Mouse (Mus musculus) stomach, postnatal 0 days (tissue): ENCODE results near the gene Nfe2l1. TPM values are rescaled to one million over a fixed set of nuclear protein-coding genes. Genes with fewer than 3 reads are reported as not detected.

Experiments
- ATAC-seq: fragments of 200-750 bp; cut with Nextera tagmentation; 2 replicates; pipeline ENCODE4 v1.8.0; 2017; ENCODE audit not compliant: low FRiP score, low TSS enrichment
- DNase-seq: peaks from one replicate; pipeline ENCODE4 v3.0.0-alpha.2; 2016; ENCODE audit warnings: low spot score
- H3K27ac ChIP-seq: fragments of 300-500 bp; sonication (generic); replicated peaks from 2 replicates; pipeline ENCODE4 v1.5.1; 2014; ENCODE audit warnings: mild to moderate bottlenecking, control low read depth
- H3K27me3 ChIP-seq: fragments of 300-500 bp; sonication (generic); 2 replicates; pipeline ENCODE4 v1.6.1; 2014; ENCODE audit warnings: low read length; ENCODE audit not compliant: control insufficient read depth, insufficient read depth
- H3K36me3 ChIP-seq: fragments of 300-500 bp; sonication (generic); 2 replicates; pipeline ENCODE4 v1.6.1; 2014; ENCODE audit warnings: low read length, mixed read lengths; ENCODE audit not compliant: control insufficient read depth, insufficient read depth
- H3K4me1 ChIP-seq: fragments of 300-500 bp; sonication (generic); replicated peaks from 2 replicates; pipeline ENCODE4 v1.6.1; 2014; ENCODE audit warnings: antibody characterized with exemption; ENCODE audit not compliant: control insufficient read depth, insufficient read depth
- H3K4me2 ChIP-seq: fragments of 300-500 bp; sonication (generic); replicated peaks from 2 replicates; pipeline ENCODE4 v1.6.1; 2014; ENCODE audit warnings: low read depth, mild to moderate bottlenecking, control low read depth, moderate library complexity
- H3K4me3 ChIP-seq: fragments of 300-500 bp; sonication (generic); 2 replicates; pipeline ENCODE4 v1.5.1; 2014; ENCODE audit warnings: low read depth, low read length, control low read depth
- H3K9ac ChIP-seq: fragments of 300-500 bp; sonication (generic); 2 replicates; pipeline ENCODE4 v1.6.1; 2014; ENCODE audit warnings: mild to moderate bottlenecking, low read length, control low read depth, mixed read lengths
- H3K9me3 ChIP-seq: fragments of 300-500 bp; sonication (generic); 2 replicates; pipeline ENCODE4 v1.6.1; 2016; ENCODE audit warnings: low read length; ENCODE audit not compliant: control insufficient read depth
- CTCF ChIP-seq: IDR thresholded peaks from 2 replicates; pipeline ENCODE4 v1.5.1; 2016; ENCODE audit warnings: antibody characterized with exemption, low read depth, mild to moderate bottlenecking, moderate library complexity
- EP300 ChIP-seq: optimal IDR thresholded peaks from 2 replicates; pipeline ENCODE3; 2016; ENCODE audit warnings: antibody characterized with exemption
- WGBS: fragments of 180-500 bp; shearing (Covaris S2); extraction: QIAGEN DNeasy Blood & Tissue Kit; methylation state at CpG from one replicate; pipeline ENCODE4 v1.1.7; 2014; 5-methylcytosine and 5-hydroxymethylcytosine counted together
- polyA plus RNA-seq: library from polyadenylated mRNA; unstranded; fragments of >200 nt; fragmentation: Nextera tagmentation; extraction: Ambion mirVana; gene quantifications from 2 replicates; pipeline ENCODE4 v1.2.1, GENCODE M21; 2015

The Nfe2l1 gene
- polyA plus RNA-seq, 1 experiment from 2014 or later, result 35.6 TPM

GRCm38 (mm10) chr11:96862534-96862933 lies 32.8 kb upstream of the Nfe2l1 start:
- no peaks in the 10 kb centered on the region for H3K36me3 ChIP-seq
- H3K4me2 ChIP-seq, result no peak overlapping the region
- 81% methylated on average over 12 of the region's 12 CpGs for WGBS
- H3K27me3 ChIP-seq, result no peaks in the 10 kb centered on the region
- no peak overlapping the region for H3K4me3 ChIP-seq
- peaks cover 3% of the 10 kb centered on the region for H3K4me1 ChIP-seq
- DNase-seq (no peak), ATAC-seq (no peak)
- no peak overlapping the region for H3K27ac ChIP-seq
- no peaks in the 10 kb centered on the region for H3K9me3 ChIP-seq
- no peak for TF ChIP-seq CTCF
- no peak for TF ChIP-seq EP300
- H3K9ac ChIP-seq, result no peak overlapping the region

- WGBS, result 0% methylated on average over 30 of the region's 31 CpGs
- peak overlapping the region; percentile 56 for H3K9ac ChIP-seq
- no peak for TF ChIP-seq EP300
- peak; percentile 99 for TF ChIP-seq CTCF
- peak overlapping the region; percentile 69 for H3K4me2 ChIP-seq
- peak overlapping the region; percentile 44 for H3K4me3 ChIP-seq
- ATAC-seq (peak; percentile 88), DNase-seq (peak; percentile 92)
- no peaks in the 10 kb centered on the region for H3K9me3 ChIP-seq
- H3K4me1 ChIP-seq, result peaks cover 3% of the 10 kb centered on the region
- H3K36me3 ChIP-seq, result no peaks in the 10 kb centered on the region
- H3K27me3 ChIP-seq, result no peaks in the 10 kb centered on the region
- H3K27ac ChIP-seq, result peak overlapping the region; percentile 72
Observed at GRCm38 (mm10) chr11:96861878-96862289, 32.1 kb upstream of the Nfe2l1 start.

GRCm38 (mm10) chr11:96861446-96861845 lies 31.7 kb upstream of the Nfe2l1 start:
- H3K27me3 ChIP-seq, result no peaks in the 10 kb centered on the region

GRCm38 (mm10) chr11:96860564-96860963 lies 30.8 kb upstream of the Nfe2l1 start:
- TF ChIP-seq CTCF (peak; percentile 95), EP300 (no peak)
- H3K36me3 ChIP-seq, result no peaks in the 10 kb centered on the region
- no peaks in the 10 kb centered on the region for H3K27me3 ChIP-seq
- peak; percentile 84 for DNase-seq
- peak; percentile 54 for ATAC-seq
- H3K9me3 ChIP-seq, result no peaks in the 10 kb centered on the region
- H3K4me1 ChIP-seq, result peaks cover 3% of the 10 kb centered on the region
- peak overlapping the region; percentile 72 for H3K27ac ChIP-seq
- H3K4me3 ChIP-seq, result no peak overlapping the region
- peak overlapping the region; percentile 18; the same call in 1 of the 2 replicates for H3K9ac ChIP-seq
- 9% methylated on average over 8 of the region's 8 CpGs for WGBS
- peak overlapping the region; percentile 69; the same call in 1 of the 2 replicates for H3K4me2 ChIP-seq

More at GRCm38 (mm10) chr11:96861446-96861845, 31.7 kb upstream of the Nfe2l1 start:
- DNase-seq (no peak), ATAC-seq (peak; percentile 22; the same call in 1 of the 2 replicates)
- Histone ChIP-seq H3K4me3 (peak overlapping the region; percentile 44), H3K4me1 (peaks cover 3% of the 10 kb centered on the region), H3K9ac (peak overlapping the region; percentile 56), H3K36me3 (no peaks in the 10 kb centered on the region), H3K9me3 (no peaks in the 10 kb centered on the region), H3K27ac (peak overlapping the region; percentile 72), H3K4me2 (peak overlapping the region; percentile 69)
- TF ChIP-seq EP300, result no peak
- no peak for TF ChIP-seq CTCF
- WGBS, result 2% methylated on average over 20 of the region's 20 CpGs

- H3K9ac ChIP-seq, result no peak overlapping the region
- DNase-seq (no peak), ATAC-seq (no peak)
- H3K4me3 ChIP-seq, result no peak overlapping the region
- no peak overlapping the region for H3K4me2 ChIP-seq
- no peaks in the 10 kb centered on the region for H3K36me3 ChIP-seq
- WGBS, result 84% methylated on average over 4 of the region's 4 CpGs
- H3K27ac ChIP-seq, result no peak overlapping the region
- TF ChIP-seq CTCF, result no peak
- TF ChIP-seq EP300, result no peak
- H3K4me1 ChIP-seq, result peaks cover 3% of the 10 kb centered on the region
- H3K9me3 ChIP-seq, result no peaks in the 10 kb centered on the region
- no peaks in the 10 kb centered on the region for H3K27me3 ChIP-seq
Observed at GRCm38 (mm10) chr11:96859635-96860034, 29.9 kb upstream of the Nfe2l1 start.

GRCm38 (mm10) chr11:96857446-96857845 lies 27.7 kb upstream of the Nfe2l1 start:
- H3K27me3 ChIP-seq, result no peaks in the 10 kb centered on the region
- no peaks in the 10 kb centered on the region for H3K9me3 ChIP-seq
- H3K36me3 ChIP-seq, result no peaks in the 10 kb centered on the region
- H3K4me1 ChIP-seq, result peaks cover 3% of the 10 kb centered on the region; the same call in 1 of the 2 replicates
- TF ChIP-seq EP300, result no peak
- no peak for TF ChIP-seq CTCF
- H3K9ac ChIP-seq, result no peak overlapping the region
- no peak for ATAC-seq
- H3K27ac ChIP-seq, result no peak overlapping the region
- H3K4me2 ChIP-seq, result no peak overlapping the region
- no peak for DNase-seq
- WGBS, result 69% methylated on average over 5 of the region's 5 CpGs
- no peak overlapping the region for H3K4me3 ChIP-seq
